Mouse (Mus musculus): ENCODE measurements around the gene Cd27. TPM values are rescaled to one million over a fixed set of nuclear protein-coding genes. Genes with fewer than 3 reads are reported as not detected.

Cd27 gene
- polyA plus RNA-seq, 1 experiment: 7.9 TPM

DNA sequence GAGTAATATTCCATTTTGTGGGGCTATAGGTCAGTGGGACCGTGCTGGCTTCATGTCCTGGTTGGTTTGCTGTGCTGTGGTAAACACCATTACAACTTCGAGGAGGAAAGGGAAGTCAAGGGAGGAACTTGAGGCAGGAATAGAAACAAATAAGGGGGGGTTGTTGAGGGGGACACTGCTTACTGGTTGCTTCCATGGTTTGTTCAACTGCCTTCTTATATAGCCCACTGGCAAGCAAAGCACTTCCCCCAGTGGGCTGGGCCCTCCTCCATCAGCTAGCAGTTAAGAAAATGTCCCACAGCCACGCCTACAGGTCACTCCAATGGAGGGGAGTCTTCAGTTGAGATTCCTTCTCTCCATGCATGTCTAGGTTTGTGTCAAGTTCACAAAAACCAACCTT lies 15.5 kb upstream of the Cd27 start:
- peaks cover 8% of the 10 kb centered on the region for H3K4me1 ChIP-seq (ENCODE audit: control insufficient read depth, insufficient read depth, insufficient read length, low read length)
- no peaks in the 10 kb centered on the region for H3K36me3 ChIP-seq (ENCODE audit: control insufficient read depth, insufficient read depth, low read length)
- no peak overlapping the region for H3K4me3 ChIP-seq (ENCODE audit: low read depth, low read length)
- H3K27me3 ChIP-seq (ENCODE audit: control insufficient read depth, insufficient read depth, low read length): no peaks in the 10 kb centered on the region
- WGBS: 81% methylated on average over 3 of the region's 3 CpGs
- TF ChIP-seq CTCF (IDR thresholded peaks at IDR 0.05; ENCODE audit: extremely low read depth, insufficient read length, insufficient replicate concordance, low read depth, low read length) (no peak), POLR2A (IDR thresholded peaks at IDR 0.05; ENCODE audit: low read depth, low read length) (no peak)
- H3K27ac ChIP-seq (ENCODE audit: insufficient read depth, low read depth, low read length): no peak overlapping the region

DNA sequence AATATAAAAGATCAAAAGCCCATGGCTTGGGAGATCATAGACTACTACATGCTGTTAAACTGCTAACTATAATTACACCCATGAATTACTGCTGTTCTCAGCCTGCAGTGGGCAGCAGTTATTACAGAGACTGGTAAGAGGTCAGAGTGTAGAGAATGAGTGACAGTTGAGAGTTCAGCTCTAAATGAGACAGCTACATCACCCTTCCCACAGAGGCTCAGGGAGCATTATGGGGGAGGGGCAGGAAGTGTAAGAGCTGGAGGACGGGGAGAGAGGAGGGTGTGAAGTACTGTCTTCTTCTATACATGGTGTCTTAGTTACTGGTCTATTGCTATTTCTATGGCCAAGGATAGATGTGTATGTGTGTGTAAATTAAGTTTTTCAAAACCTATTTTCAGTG lies 7.7 kb upstream of the Cd27 start:
- Histone ChIP-seq H3K36me3 (ENCODE audit: control insufficient read depth, insufficient read depth, low read length) (no peaks in the 10 kb centered on the region), H3K27me3 (ENCODE audit: control insufficient read depth, insufficient read depth, low read length) (no peaks in the 10 kb centered on the region), H3K4me3 (ENCODE audit: low read depth, low read length) (no peak overlapping the region), H3K4me1 (ENCODE audit: control insufficient read depth, insufficient read depth, insufficient read length, low read length) (peaks cover 4% of the 10 kb centered on the region; the same call in 1 of the 2 replicates), H3K27ac (ENCODE audit: insufficient read depth, low read depth, low read length) (no peak overlapping the region)
- 42% methylated on average over 1 of the region's 1 CpGs for WGBS
- TF ChIP-seq CTCF (IDR thresholded peaks at IDR 0.05; ENCODE audit: extremely low read depth, insufficient read length, insufficient replicate concordance, low read depth, low read length): no peak

GRCm38 (mm10) chr6:125241566-125241965 lies 4.8 kb upstream of the Cd27 start:
- Histone ChIP-seq H3K27me3 (ENCODE audit: control insufficient read depth, insufficient read depth, low read length) (no peaks in the 10 kb centered on the region), H3K27ac (ENCODE audit: insufficient read depth, low read depth, low read length) (no peak overlapping the region), H3K36me3 (ENCODE audit: control insufficient read depth, insufficient read depth, low read length) (no peaks in the 10 kb centered on the region), H3K4me3 (ENCODE audit: low read depth, low read length) (no peak overlapping the region), H3K4me1 (ENCODE audit: control insufficient read depth, insufficient read depth, insufficient read length, low read length) (peaks cover 9% of the 10 kb centered on the region; the same call in 1 of the 2 replicates)
- WGBS: 78% methylated on average over 8 of the region's 8 CpGs
- TF ChIP-seq POLR2A (IDR thresholded peaks at IDR 0.05; ENCODE audit: low read depth, low read length) (no peak), CTCF (IDR thresholded peaks at IDR 0.05; ENCODE audit: extremely low read depth, insufficient read length, insufficient replicate concordance, low read depth, low read length) (no peak)

DNA sequence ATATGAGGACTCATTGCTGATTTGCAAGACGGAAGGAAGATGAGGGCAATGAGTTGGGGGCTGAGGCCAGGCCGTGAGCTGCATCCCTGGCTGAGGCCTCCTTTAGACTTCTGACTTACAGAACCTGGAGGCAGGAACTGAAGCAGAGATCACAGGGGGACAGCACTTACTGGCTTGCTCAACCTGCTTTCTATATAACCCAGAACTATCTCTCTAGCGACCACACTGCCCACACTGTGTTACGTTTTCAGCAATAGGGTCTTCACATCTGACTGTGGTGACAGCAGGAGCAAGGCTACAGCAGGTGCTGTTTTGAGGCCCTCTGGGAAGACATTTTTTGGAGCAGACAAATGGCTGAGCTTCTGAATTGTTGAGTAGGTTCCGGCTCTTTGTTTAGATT lies 3.8 kb upstream of the Cd27 start:
- no peak overlapping the region for H3K27ac ChIP-seq (ENCODE audit: insufficient read depth, low read depth, low read length)
- H3K27me3 ChIP-seq (ENCODE audit: control insufficient read depth, insufficient read depth, low read length): no peaks in the 10 kb centered on the region
- peaks cover 9% of the 10 kb centered on the region; the same call in 1 of the 2 replicates for H3K4me1 ChIP-seq (ENCODE audit: control insufficient read depth, insufficient read depth, insufficient read length, low read length)
- WGBS: 83% methylated on average over 5 of the region's 5 CpGs
- TF ChIP-seq POLR2A (IDR thresholded peaks at IDR 0.05; ENCODE audit: low read depth, low read length): no peak
- no peak for TF ChIP-seq CTCF (IDR thresholded peaks at IDR 0.05; ENCODE audit: extremely low read depth, insufficient read length, insufficient replicate concordance, low read depth, low read length)
- no peaks in the 10 kb centered on the region for H3K36me3 ChIP-seq (ENCODE audit: control insufficient read depth, insufficient read depth, low read length)
- no peak overlapping the region for H3K4me3 ChIP-seq (ENCODE audit: low read depth, low read length)

DNA sequence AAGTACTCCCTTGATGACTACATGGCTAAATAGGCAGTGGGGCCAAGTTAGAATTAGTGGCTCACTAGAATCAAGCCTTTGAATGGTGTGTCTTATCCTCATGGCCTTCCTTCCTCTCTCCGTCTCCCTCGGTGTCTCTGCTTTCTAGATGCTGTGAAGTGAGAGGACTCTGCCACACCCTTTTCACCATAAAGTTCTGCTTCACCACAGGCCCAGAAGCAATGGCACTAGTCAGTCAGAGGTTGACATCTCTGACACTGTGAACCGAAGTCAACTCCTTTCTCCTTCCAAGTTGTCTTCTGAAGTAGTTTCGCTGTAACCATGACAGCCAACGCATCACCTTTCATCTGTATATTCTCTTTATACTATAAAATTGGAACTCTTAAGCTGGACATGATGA lies 2.7 kb upstream of the Cd27 start:
- Histone ChIP-seq H3K27me3 (ENCODE audit: control insufficient read depth, insufficient read depth, low read length) (no peaks in the 10 kb centered on the region), H3K27ac (ENCODE audit: insufficient read depth, low read depth, low read length) (no peak overlapping the region), H3K4me3 (ENCODE audit: low read depth, low read length) (no peak overlapping the region), H3K36me3 (ENCODE audit: control insufficient read depth, insufficient read depth, low read length) (no peaks in the 10 kb centered on the region), H3K4me1 (ENCODE audit: control insufficient read depth, insufficient read depth, insufficient read length, low read length) (peaks cover 10% of the 10 kb centered on the region; the same call in 1 of the 2 replicates)
- 89% methylated on average over 5 of the region's 5 CpGs for WGBS
- no peak for TF ChIP-seq POLR2A (IDR thresholded peaks at IDR 0.05; ENCODE audit: low read depth, low read length)
- TF ChIP-seq CTCF (IDR thresholded peaks at IDR 0.05; ENCODE audit: extremely low read depth, insufficient read length, insufficient replicate concordance, low read depth, low read length): no peak

GRCm38 (mm10) chr6:125238396-125238795 lies 1.6 kb upstream of the Cd27 start:
- no peak overlapping the region for H3K27ac ChIP-seq (ENCODE audit: insufficient read depth, low read depth, low read length)

DNA sequence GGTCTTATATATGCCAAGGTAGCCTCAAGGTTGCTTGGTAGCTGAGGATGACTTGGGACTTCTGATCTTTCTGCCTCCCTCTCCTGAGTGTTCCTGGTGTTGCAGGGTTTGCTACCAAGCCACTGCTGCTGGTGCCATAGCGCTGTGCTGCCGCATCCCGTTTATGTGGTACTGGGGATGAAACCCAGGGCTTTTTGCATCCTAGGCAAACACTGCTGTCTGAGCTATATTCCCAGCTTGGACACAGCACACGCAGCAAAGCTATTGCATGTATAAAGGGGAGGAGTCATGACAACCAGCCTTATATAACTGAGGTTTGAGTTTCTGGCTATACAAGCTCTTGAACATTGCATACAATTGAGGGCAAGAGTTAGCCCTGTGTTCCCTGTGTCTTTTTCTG lies 611 bp upstream of the Cd27 start:
- TF ChIP-seq POLR2A (IDR thresholded peaks at IDR 0.05; ENCODE audit: low read depth, low read length) (no peak), CTCF (IDR thresholded peaks at IDR 0.05; ENCODE audit: extremely low read depth, insufficient read length, insufficient replicate concordance, low read depth, low read length) (no peak)
- no peaks in the 10 kb centered on the region for H3K27me3 ChIP-seq (ENCODE audit: control insufficient read depth, insufficient read depth, low read length)
- H3K4me1 ChIP-seq (ENCODE audit: control insufficient read depth, insufficient read depth, insufficient read length, low read length): peaks cover 13% of the 10 kb centered on the region; the same call in 1 of the 2 replicates
- 91% methylated on average over 4 of the region's 4 CpGs for WGBS
- H3K4me3 ChIP-seq (ENCODE audit: low read depth, low read length): no peak overlapping the region
- no peaks in the 10 kb centered on the region for H3K36me3 ChIP-seq (ENCODE audit: control insufficient read depth, insufficient read depth, low read length)
- no peak overlapping the region for H3K27ac ChIP-seq (ENCODE audit: insufficient read depth, low read depth, low read length)

More at GRCm38 (mm10) chr6:125238396-125238795, 1.6 kb upstream of the Cd27 start:
- H3K4me1 ChIP-seq (ENCODE audit: control insufficient read depth, insufficient read depth, insufficient read length, low read length): peaks cover 13% of the 10 kb centered on the region; the same call in 1 of the 2 replicates
- no peaks in the 10 kb centered on the region for H3K36me3 ChIP-seq (ENCODE audit: control insufficient read depth, insufficient read depth, low read length)
- TF ChIP-seq POLR2A (IDR thresholded peaks at IDR 0.05; ENCODE audit: low read depth, low read length) (no peak), CTCF (IDR thresholded peaks at IDR 0.05; ENCODE audit: extremely low read depth, insufficient read length, insufficient replicate concordance, low read depth, low read length) (no peak)
- no peak overlapping the region for H3K4me3 ChIP-seq (ENCODE audit: low read depth, low read length)
- WGBS: 43% methylated on average over 6 of the region's 6 CpGs
- H3K27me3 ChIP-seq (ENCODE audit: control insufficient read depth, insufficient read depth, low read length): no peaks in the 10 kb centered on the region

Measured in small intestine, adult 2 months (tissue).